Mouse (Mus musculus) limb, embryonic 14.5 days (tissue): Measurements from ENCODE around the gene Arhgef6. TPM values are rescaled to one million over a fixed set of nuclear protein-coding genes. Genes with fewer than 3 reads are reported as not detected.

Source experiments
- ATAC-seq: fragments of 200-750 bp; cut with Nextera tagmentation; 2 replicates; pipeline ENCODE4 v1.8.0; 2017; ENCODE audit warnings: low read depth, moderate number of reproducible peaks, moderate TSS enrichment; ENCODE audit not compliant: low FRiP score
- DNase-seq: peaks from one replicate; pipeline ENCODE4 v3.0.0-alpha.2; 2015; ENCODE audit warnings: low spot score
- H3K27ac ChIP-seq: fragments of 300-500 bp; sonication (generic); replicated peaks from 2 replicates; pipeline ENCODE4 v1.5.1; 2014; ENCODE audit warnings: low read depth, mild to moderate bottlenecking, low read length, moderate library complexity, mixed read lengths
- H3K27me3 ChIP-seq: fragments of 300-500 bp; sonication (generic); 2 replicates; pipeline ENCODE4 v1.6.1; 2014; ENCODE audit warnings: low read length, mixed read lengths; ENCODE audit not compliant: control insufficient read depth, insufficient read depth
- H3K36me3 ChIP-seq: fragments of 300-500 bp; sonication (generic); 2 replicates; pipeline ENCODE4 v1.6.1; 2014; ENCODE audit warnings: mild to moderate bottlenecking, low read length, moderate library complexity, mixed read lengths; ENCODE audit not compliant: control insufficient read depth, insufficient read depth
- H3K4me1 ChIP-seq: fragments of 300-500 bp; sonication (generic); 2 replicates; pipeline ENCODE4 v1.6.1; 2014; ENCODE audit warnings: antibody characterized with exemption, low read length, mixed read lengths; ENCODE audit not compliant: control insufficient read depth, insufficient read depth
- H3K4me2 ChIP-seq: fragments of 300-500 bp; sonication (generic); replicated peaks from 2 replicates; pipeline ENCODE4 v1.6.1; 2014; ENCODE audit warnings: low read depth, mild to moderate bottlenecking, low read length, moderate library complexity; ENCODE audit not compliant: severe bottlenecking
- H3K4me3 ChIP-seq: fragments of 300-500 bp; sonication (generic); replicated peaks from 2 replicates; pipeline ENCODE4 v1.5.1; 2014; ENCODE audit warnings: low read length
- H3K9ac ChIP-seq: fragments of 300-500 bp; sonication (generic); 2 replicates; pipeline ENCODE4 v1.6.1; 2014; ENCODE audit warnings: mild to moderate bottlenecking, low read depth, low read length, moderate library complexity; ENCODE audit not compliant: severe bottlenecking
- H3K9me3 ChIP-seq: fragments of 300-500 bp; sonication (generic); 2 replicates; pipeline ENCODE4 v1.6.1; 2016; ENCODE audit warnings: low read length; ENCODE audit not compliant: control insufficient read depth
- POLR2A ChIP-seq: fragments of 200-500 bp; IDR thresholded peaks from 2 replicates; pipeline ENCODE4 v1.8.0; 2012; ENCODE audit warnings: inconsistent platforms, mild to moderate bottlenecking, moderate library complexity, borderline replicate concordance; ENCODE audit not compliant: insufficient read depth, insufficient read length; ENCODE audit errors: extremely low read depth
- WGBS: fragments of 180-500 bp; shearing (Covaris S2); extraction: QIAGEN DNeasy Blood & Tissue Kit; methylation state at CpG from one replicate; pipeline ENCODE4 v1.1.7; 2014; 5-methylcytosine and 5-hydroxymethylcytosine counted together
- polyA plus RNA-seq, 2 experiments: library from polyadenylated mRNA; depleted of rRNA in 1 of 2; stranded (reverse) in 1 of 2; unstranded in 1 of 2; fragments of >200 nt; fragmentation: Nextera tagmentation in 1 of 2; extraction: Ambion mirVana in 1 of 2; gene quantifications; 2 replicates each; pipeline versions ENCODE4 v1.2.1 to v1.2.3; 2012 to 2014

Gene Arhgef6
- polyA plus RNA-seq, 2 experiments: 14.9 to 17.0 TPM

- Histone ChIP-seq H3K36me3 (no peaks in the 10 kb centered on the region), H3K27me3 (no peaks in the 10 kb centered on the region), H3K4me1 (no peaks in the 10 kb centered on the region), H3K9ac (no peak overlapping the region), H3K9me3 (no peaks in the 10 kb centered on the region), H3K4me3 (no peak overlapping the region), H3K27ac (no peak overlapping the region), H3K4me2 (no peak overlapping the region)
- 72% methylated on average over 5 of the region's 5 CpGs for WGBS
- ATAC-seq: no peak
- TF ChIP-seq POLR2A: no peak
- no peak for DNase-seq
These were observed 122.3 kb downstream of the Arhgef6 start for GRCm38 (mm10) chrX:57216271-57216670.

GRCm38 (mm10) chrX:57215495-57215894 is 123.0 kb downstream of the Arhgef6 start:
- ATAC-seq (no peak), DNase-seq (no peak)
- Histone ChIP-seq H3K4me1 (no peaks in the 10 kb centered on the region), H3K27me3 (no peaks in the 10 kb centered on the region), H3K36me3 (no peaks in the 10 kb centered on the region), H3K4me2 (no peak overlapping the region), H3K9ac (no peak overlapping the region), H3K9me3 (no peaks in the 10 kb centered on the region), H3K4me3 (no peak overlapping the region), H3K27ac (no peak overlapping the region)
- 93% methylated on average over 4 of the region's 4 CpGs for WGBS
- no peak for TF ChIP-seq POLR2A

DNA sequence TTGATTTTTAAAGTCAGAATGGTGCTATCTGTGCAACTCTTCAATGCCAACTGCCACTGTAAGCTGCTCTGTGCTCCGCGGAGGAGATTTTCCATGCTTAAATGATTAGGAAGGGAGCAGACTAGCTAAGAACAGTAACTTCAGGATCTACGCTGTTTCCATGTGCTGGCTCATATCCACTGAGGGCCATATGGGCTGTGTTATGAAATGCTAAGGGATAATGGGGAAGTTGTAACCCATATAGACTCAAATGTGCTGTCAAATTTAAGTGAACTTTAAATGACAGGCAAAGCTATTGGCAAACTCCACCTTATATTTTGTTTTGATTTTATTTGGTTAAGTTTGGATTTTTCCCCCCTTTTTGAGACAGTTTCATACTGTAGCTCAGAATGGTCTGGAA is 125.7 kb downstream of the Arhgef6 start:
- H3K4me2 ChIP-seq: no peak overlapping the region
- TF ChIP-seq POLR2A: no peak
- no peak overlapping the region for H3K4me3 ChIP-seq
- WGBS: 79% methylated on average over 3 of the region's 3 CpGs
- DNase-seq (no peak), ATAC-seq (no peak)
- no peaks in the 10 kb centered on the region for H3K9me3 ChIP-seq
- no peaks in the 10 kb centered on the region for H3K4me1 ChIP-seq
- H3K27ac ChIP-seq: no peak overlapping the region
- no peaks in the 10 kb centered on the region for H3K27me3 ChIP-seq
- no peaks in the 10 kb centered on the region for H3K36me3 ChIP-seq
- no peak overlapping the region for H3K9ac ChIP-seq

DNA sequence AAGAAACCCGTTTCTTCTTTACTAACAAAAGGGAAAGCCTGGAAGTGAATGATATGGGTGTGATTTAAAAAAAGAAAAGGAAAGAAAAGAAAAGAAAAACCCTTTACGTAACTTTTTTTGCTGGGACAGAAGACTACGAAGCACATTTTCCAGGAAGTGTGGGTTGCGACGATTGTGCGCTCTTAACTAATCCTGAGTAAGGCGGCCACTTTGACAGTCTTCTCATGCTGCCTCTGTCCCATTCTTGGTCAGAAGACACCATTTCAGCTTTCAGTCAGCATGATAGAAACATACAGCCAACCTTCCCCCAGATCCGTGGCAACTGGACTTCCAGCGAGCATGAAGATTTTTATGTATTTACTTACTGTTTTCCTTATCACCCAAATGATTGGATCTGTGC is 126.7 kb downstream of the Arhgef6 start, which contains the start of gene Cd40lg:
Gene Cd40lg, plus strand, starts transcription at position 268 of the 400 bp plus-strand sequence.
- ATAC-seq: no peak
- Histone ChIP-seq H3K27me3 (no peaks in the 10 kb centered on the region), H3K9ac (no peak within 1 kb of the TSS), H3K36me3 (no peaks in the 10 kb centered on the region), H3K27ac (no peak within 1 kb of the TSS), H3K4me3 (no peak within 1 kb of the TSS), H3K4me2 (no peak within 1 kb of the TSS), H3K9me3 (no peaks in the 10 kb centered on the region), H3K4me1 (no peaks in the 10 kb centered on the region)
- WGBS: 93% methylated on average over 9 of the region's 9 CpGs
- no peak for DNase-seq
- TF ChIP-seq POLR2A: no peak

DNA sequence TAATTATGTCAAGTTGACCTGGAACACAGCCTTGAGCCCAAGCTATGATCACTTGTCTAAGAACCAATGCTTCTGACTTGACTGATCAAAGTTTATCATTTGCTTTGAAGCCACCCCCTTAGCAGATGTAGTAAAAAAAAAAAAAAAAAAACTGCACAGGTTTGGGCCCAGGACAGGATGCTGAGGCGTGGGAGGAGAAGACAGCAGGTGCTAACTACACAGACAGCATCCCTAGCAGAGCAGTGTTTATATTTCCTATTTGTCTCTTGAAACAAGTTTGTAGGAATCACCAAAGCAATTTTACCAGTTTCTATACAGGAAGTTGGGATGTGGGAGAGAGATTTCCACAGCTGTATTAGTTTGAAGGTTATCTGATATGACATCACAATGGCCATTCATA is 127.9 kb downstream of the Arhgef6 start:
- H3K9ac ChIP-seq: no peak overlapping the region
- H3K36me3 ChIP-seq: no peaks in the 10 kb centered on the region
- H3K4me1 ChIP-seq: no peaks in the 10 kb centered on the region
- DNase-seq (no peak), ATAC-seq (no peak)
- no peak for TF ChIP-seq POLR2A
- no peaks in the 10 kb centered on the region for H3K9me3 ChIP-seq
- WGBS: 64% methylated on average over 1 of the region's 1 CpGs
- no peak overlapping the region for H3K4me2 ChIP-seq
- no peak overlapping the region for H3K27ac ChIP-seq
- no peaks in the 10 kb centered on the region for H3K27me3 ChIP-seq
- H3K4me3 ChIP-seq: no peak overlapping the region

GRCm38 (mm10) chrX:57200397-57200796 is 138.1 kb downstream of the Arhgef6 start:
- Histone ChIP-seq H3K4me2 (no peak overlapping the region), H3K4me1 (no peaks in the 10 kb centered on the region), H3K9me3 (no peaks in the 10 kb centered on the region), H3K36me3 (no peaks in the 10 kb centered on the region), H3K27ac (no peak overlapping the region), H3K4me3 (no peak overlapping the region), H3K27me3 (no peaks in the 10 kb centered on the region), H3K9ac (no peak overlapping the region)
- no peak for ATAC-seq
- WGBS: 68% methylated on average over 2 of the region's 2 CpGs
- TF ChIP-seq POLR2A: no peak
- no peak for DNase-seq
